Mouse (Mus musculus): ENCODE data around the gene Rbfox1. TPM values are rescaled to one million over a fixed set of nuclear protein-coding genes. Genes with fewer than 3 reads are reported as not detected.

Rbfox1 gene
- polyA plus RNA-seq, 1 experiment from 2014 or later, result 223 TPM

GRCm38 (mm10) chr16:7050945-7051344 lies 1165.8 kb downstream of the Rbfox1 start:
- Histone ChIP-seq H3K27me3 (replicated peaks) (no peaks in the 10 kb centered on the region), H3K9me3 (no peaks in the 10 kb centered on the region), H3K4me1 (peaks cover 43% of the 10 kb centered on the region), H3K4me2 (no peak overlapping the region), H3K27ac (peak overlapping the region; percentile 46), H3K36me3 (replicated peaks) (no peaks in the 10 kb centered on the region), H3K4me3 (no peak overlapping the region), H3K9ac (no peak overlapping the region)
- peak; percentile 53; the same call in 1 of the 2 replicates for ATAC-seq (replicated peaks)
- WGBS, result 61% methylated on average over 9 of the region's 9 CpGs

- Histone ChIP-seq H3K9ac (0 out of 2 replicates have a peak overlapping the region, but pooled peaks have one; percentile 3), H3K27ac (peak overlapping the region; percentile 49), H3K36me3 (replicated peaks) (no peaks in the 10 kb centered on the region), H3K4me1 (peaks cover 40% of the 10 kb centered on the region), H3K4me3 (no peak overlapping the region), H3K27me3 (replicated peaks) (no peaks in the 10 kb centered on the region), H3K9me3 (no peaks in the 10 kb centered on the region), H3K4me2 (peak overlapping the region; percentile 33)
- no peak for ATAC-seq (replicated peaks)
- WGBS, result 42% methylated on average over 9 of the region's 9 CpGs
Measured at GRCm38 (mm10) chr16:7051991-7052390, 1166.8 kb downstream of the Rbfox1 start.

GRCm38 (mm10) chr16:7052408-7052807 lies 1167.3 kb downstream of the Rbfox1 start:
- H3K36me3 ChIP-seq (replicated peaks), result no peaks in the 10 kb centered on the region
- no peak overlapping the region for H3K4me3 ChIP-seq
- peak overlapping the region; percentile 33 for H3K4me2 ChIP-seq
- no peaks in the 10 kb centered on the region for H3K9me3 ChIP-seq
- 0 out of 2 replicates have a peak overlapping the region, but pooled peaks have one; percentile 3 for H3K9ac ChIP-seq
- peak overlapping the region; percentile 49 for H3K27ac ChIP-seq
- H3K27me3 ChIP-seq (replicated peaks), result no peaks in the 10 kb centered on the region
- ATAC-seq (replicated peaks), result no peak
- 4% methylated on average over 9 of the region's 9 CpGs for WGBS
- H3K4me1 ChIP-seq, result peaks cover 40% of the 10 kb centered on the region

- H3K27me3 ChIP-seq (replicated peaks), result no peaks in the 10 kb centered on the region
- ATAC-seq (replicated peaks), result no peak
- 83% methylated on average over 3 of the region's 3 CpGs for WGBS
- H3K4me3 ChIP-seq, result no peak overlapping the region
- no peaks in the 10 kb centered on the region for H3K9me3 ChIP-seq
- no peak overlapping the region for H3K9ac ChIP-seq
- H3K27ac ChIP-seq, result no peak overlapping the region
- no peaks in the 10 kb centered on the region for H3K36me3 ChIP-seq (replicated peaks)
- peaks cover 5% of the 10 kb centered on the region for H3K4me1 ChIP-seq
- no peak overlapping the region for H3K4me2 ChIP-seq
Measured at GRCm38 (mm10) chr16:7057789-7058188, 1172.6 kb downstream of the Rbfox1 start.

DNA sequence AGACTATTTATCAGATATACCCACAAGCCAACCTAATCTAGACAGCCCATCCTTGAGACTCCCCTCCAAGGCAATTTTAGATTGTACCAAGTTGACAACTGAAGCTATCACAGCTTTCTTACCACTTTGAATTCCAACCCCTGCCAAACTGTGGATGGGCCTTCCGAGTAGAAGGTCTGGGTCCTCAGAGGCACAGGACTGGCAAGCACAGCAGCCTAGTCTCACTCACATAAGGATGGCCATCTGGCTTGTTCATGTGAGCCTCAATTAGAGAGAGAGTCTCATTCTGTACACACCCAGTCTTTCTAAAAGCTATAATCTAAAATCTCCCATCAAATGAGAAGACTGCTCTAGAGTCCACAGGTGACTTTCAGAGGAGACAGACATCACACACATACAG lies 1173.4 kb downstream of the Rbfox1 start:
- ATAC-seq (replicated peaks), result no peak
- H3K4me2 ChIP-seq, result no peak overlapping the region
- no peaks in the 10 kb centered on the region for H3K9me3 ChIP-seq
- WGBS, result 78% methylated on average over 1 of the region's 1 CpGs
- no peaks in the 10 kb centered on the region for H3K4me1 ChIP-seq
- no peak overlapping the region for H3K4me3 ChIP-seq
- no peak overlapping the region for H3K27ac ChIP-seq
- H3K9ac ChIP-seq, result no peak overlapping the region
- no peaks in the 10 kb centered on the region for H3K36me3 ChIP-seq (replicated peaks)
- no peaks in the 10 kb centered on the region for H3K27me3 ChIP-seq (replicated peaks)

GRCm38 (mm10) chr16:7059596-7059995 lies 1174.4 kb downstream of the Rbfox1 start:
- H3K9ac ChIP-seq, result no peak overlapping the region
- no peak overlapping the region for H3K27ac ChIP-seq

GRCm38 (mm10) chr16:7060864-7061263 lies 1175.7 kb downstream of the Rbfox1 start:
- Histone ChIP-seq H3K4me3 (no peak overlapping the region), H3K36me3 (replicated peaks) (no peaks in the 10 kb centered on the region), H3K9ac (no peak overlapping the region), H3K27me3 (replicated peaks) (no peaks in the 10 kb centered on the region), H3K4me1 (no peaks in the 10 kb centered on the region), H3K27ac (no peak overlapping the region), H3K9me3 (no peaks in the 10 kb centered on the region), H3K4me2 (no peak overlapping the region)
- no peak for ATAC-seq (replicated peaks)
- 34% methylated on average over 3 of the region's 3 CpGs for WGBS

More at GRCm38 (mm10) chr16:7059596-7059995, 1174.4 kb downstream of the Rbfox1 start:
- no peaks in the 10 kb centered on the region for H3K9me3 ChIP-seq
- H3K27me3 ChIP-seq (replicated peaks), result no peaks in the 10 kb centered on the region
- no peak for ATAC-seq (replicated peaks)
- H3K36me3 ChIP-seq (replicated peaks), result no peaks in the 10 kb centered on the region
- H3K4me1 ChIP-seq, result no peaks in the 10 kb centered on the region
- H3K4me2 ChIP-seq, result no peak overlapping the region
- no peak overlapping the region for H3K4me3 ChIP-seq
- WGBS, result 83% methylated on average over 4 of the region's 4 CpGs

- no peak for ATAC-seq (replicated peaks)
- no peaks in the 10 kb centered on the region for H3K36me3 ChIP-seq (replicated peaks)
- H3K9ac ChIP-seq, result no peak overlapping the region
- no peaks in the 10 kb centered on the region for H3K9me3 ChIP-seq
- no peak overlapping the region for H3K4me3 ChIP-seq
- no peaks in the 10 kb centered on the region for H3K4me1 ChIP-seq
- H3K27ac ChIP-seq, result no peak overlapping the region
- no peaks in the 10 kb centered on the region for H3K27me3 ChIP-seq (replicated peaks)
- WGBS, result 94% methylated on average over 6 of the region's 6 CpGs
- no peak overlapping the region for H3K4me2 ChIP-seq
Measured at GRCm38 (mm10) chr16:7062512-7062911, 1177.4 kb downstream of the Rbfox1 start.

- WGBS, result 89% methylated on average over 8 of the region's 8 CpGs
- Histone ChIP-seq H3K9me3 (no peaks in the 10 kb centered on the region), H3K4me2 (no peak overlapping the region)
Measured at GRCm38 (mm10) chr16:7067109-7067508, 1182.0 kb downstream of the Rbfox1 start.

DNA sequence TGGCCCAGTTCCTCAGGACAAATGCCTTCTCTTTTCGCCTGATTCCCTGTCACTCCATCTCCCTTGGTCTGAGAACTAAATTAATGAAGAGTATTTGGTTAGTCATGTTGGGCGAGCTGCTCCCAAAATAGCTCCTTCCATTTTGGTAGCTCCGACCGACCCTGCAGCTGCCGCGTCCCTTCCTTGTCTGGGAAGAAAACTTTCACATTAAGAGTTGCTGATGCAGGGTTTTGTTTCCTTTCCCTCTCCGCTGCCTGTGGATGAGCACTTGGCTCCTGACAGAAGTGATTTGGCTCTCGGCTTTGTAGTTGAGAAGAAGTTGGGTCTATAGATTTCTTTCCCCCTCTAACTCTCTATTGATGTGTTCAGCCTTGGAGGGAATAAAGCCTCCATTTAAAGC lies 1184.4 kb downstream of the Rbfox1 start:
- peaks cover 10% of the 10 kb centered on the region; the same call in 1 of the 2 replicates for H3K4me1 ChIP-seq
- H3K27ac ChIP-seq, result no peak overlapping the region
- H3K9ac ChIP-seq, result no peak overlapping the region
- 53% methylated on average over 8 of the region's 8 CpGs for WGBS
- no peak for ATAC-seq (replicated peaks)
- H3K9me3 ChIP-seq, result no peaks in the 10 kb centered on the region
- no peaks in the 10 kb centered on the region for H3K27me3 ChIP-seq (replicated peaks)
- H3K4me3 ChIP-seq, result no peak overlapping the region
- H3K4me2 ChIP-seq, result no peak overlapping the region
- no peaks in the 10 kb centered on the region for H3K36me3 ChIP-seq (replicated peaks)

More at GRCm38 (mm10) chr16:7067109-7067508, 1182.0 kb downstream of the Rbfox1 start:
- ATAC-seq (replicated peaks), result no peak
- H3K4me1 ChIP-seq, result peaks cover 10% of the 10 kb centered on the region; the same call in 1 of the 2 replicates
- no peaks in the 10 kb centered on the region for H3K27me3 ChIP-seq (replicated peaks)
- no peak overlapping the region for H3K9ac ChIP-seq
- H3K4me3 ChIP-seq, result no peak overlapping the region
- H3K27ac ChIP-seq, result no peak overlapping the region
- no peaks in the 10 kb centered on the region for H3K36me3 ChIP-seq (replicated peaks)

DNA sequence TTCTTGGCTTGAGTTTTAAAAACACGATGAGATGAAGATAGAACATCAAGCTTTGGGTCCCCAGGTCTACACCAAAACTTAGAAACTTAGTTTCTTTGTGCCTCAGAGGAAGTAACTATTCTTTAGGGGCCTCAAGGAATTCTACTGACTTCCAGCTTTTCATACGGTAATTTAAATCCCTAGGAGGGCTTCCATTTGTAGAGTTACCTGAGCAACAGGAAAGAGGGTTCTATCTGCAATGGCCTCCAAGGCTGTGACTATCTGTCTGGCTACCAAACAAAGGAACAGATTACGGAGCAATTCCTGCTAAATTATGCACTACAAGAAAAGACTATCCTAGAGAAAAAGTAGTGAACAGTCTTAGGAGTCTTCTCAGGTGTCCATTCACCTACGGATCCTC lies 1189.6 kb downstream of the Rbfox1 start:
- Histone ChIP-seq H3K4me2 (no peak overlapping the region), H3K4me1 (peaks cover 10% of the 10 kb centered on the region; the same call in 1 of the 2 replicates), H3K9ac (no peak overlapping the region), H3K4me3 (no peak overlapping the region), H3K9me3 (no peaks in the 10 kb centered on the region), H3K36me3 (replicated peaks) (no peaks in the 10 kb centered on the region), H3K27me3 (replicated peaks) (no peaks in the 10 kb centered on the region), H3K27ac (no peak overlapping the region)
- ATAC-seq (replicated peaks), result no peak
- 83% methylated on average over 4 of the region's 4 CpGs for WGBS

GRCm38 (mm10) chr16:7075749-7076148 lies 1190.6 kb downstream of the Rbfox1 start:
- Histone ChIP-seq H3K4me2 (no peak overlapping the region), H3K4me1 (0 out of 2 replicates have a peak, but pooled peaks cover under 1% of the 10 kb centered on the region), H3K4me3 (no peak overlapping the region), H3K27me3 (replicated peaks) (no peaks in the 10 kb centered on the region), H3K9me3 (no peaks in the 10 kb centered on the region), H3K9ac (no peak overlapping the region), H3K27ac (no peak overlapping the region), H3K36me3 (replicated peaks) (no peaks in the 10 kb centered on the region)
- no peak for ATAC-seq (replicated peaks)
- 90% methylated on average over 6 of the region's 6 CpGs for WGBS

DNA sequence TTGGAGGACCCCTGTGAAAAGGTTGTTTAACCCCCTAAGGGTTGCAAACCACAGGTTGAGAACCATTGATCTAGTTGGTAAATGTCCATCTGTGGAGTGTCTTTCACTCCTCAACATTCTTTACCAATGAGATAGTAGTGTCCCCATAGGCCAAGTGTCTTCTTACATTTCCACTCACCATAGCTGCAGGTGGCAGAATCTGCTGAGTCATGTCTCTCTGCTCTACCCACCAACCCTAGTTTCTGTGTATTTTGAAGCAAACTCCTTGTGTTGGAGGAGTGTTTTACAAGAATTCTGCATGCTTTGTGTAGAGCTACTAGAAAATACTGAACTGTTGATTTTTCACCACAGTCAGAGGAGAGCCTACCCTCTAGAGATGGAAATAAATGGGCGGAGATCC lies 1191.2 kb downstream of the Rbfox1 start:
- no peaks in the 10 kb centered on the region for H3K27me3 ChIP-seq (replicated peaks)
- ATAC-seq (replicated peaks), result no peak
- no peak overlapping the region for H3K27ac ChIP-seq
- H3K36me3 ChIP-seq (replicated peaks), result no peaks in the 10 kb centered on the region
- no peak overlapping the region for H3K4me3 ChIP-seq
- H3K4me1 ChIP-seq, result no peaks in the 10 kb centered on the region
- H3K9ac ChIP-seq, result no peak overlapping the region
- no peaks in the 10 kb centered on the region for H3K9me3 ChIP-seq
- no peak overlapping the region for H3K4me2 ChIP-seq
- 97% methylated on average over 1 of the region's 1 CpGs for WGBS
